Mouse (Mus musculus) neural tube, embryonic 11.5 days (tissue): ENCODE measurements around the gene Adgrf5. TPM values are rescaled to one million over a fixed set of nuclear protein-coding genes. Genes with fewer than 3 reads are reported as not detected.

Experiments
- polyA plus RNA-seq: library from polyadenylated mRNA; unstranded; fragments of >200 nt; fragmentation: Nextera tagmentation; extraction: Ambion mirVana; gene quantifications from 2 replicates; pipeline ENCODE4 v1.2.1, GENCODE M21; 2014

Gene Adgrf5
- polyA plus RNA-seq, 1 experiment from 2014 or later: 11.5 TPM

Other genes with a start within 250 kb of the Adgrf5 start
- not detected in 2 replicates for gene Adgrf1, start 90.1 kb upstream of the Adgrf5 start, polyA plus RNA-seq
- gene Mep1a, start 142.4 kb downstream of the Adgrf5 start, polyA plus RNA-seq: not detected in 2 replicates
- 0.19 and 0.24 TPM in 2 replicates for gene Ankrd66, start 183.2 kb downstream of the Adgrf5 start, polyA plus RNA-seq
- gene Pla2g7, start 207.6 kb downstream of the Adgrf5 start, polyA plus RNA-seq: 6.6 and 7.9 TPM in 2 replicates